Mouse (Mus musculus): ENCODE measurements around the gene Lyl1.

Gene Lyl1

GRCm38 (mm10) chr8:84703466-84704249 is 2.4 kb downstream of the Lyl1 start:
- peak; percentile 42 to 51 for DNase-seq

DNA sequence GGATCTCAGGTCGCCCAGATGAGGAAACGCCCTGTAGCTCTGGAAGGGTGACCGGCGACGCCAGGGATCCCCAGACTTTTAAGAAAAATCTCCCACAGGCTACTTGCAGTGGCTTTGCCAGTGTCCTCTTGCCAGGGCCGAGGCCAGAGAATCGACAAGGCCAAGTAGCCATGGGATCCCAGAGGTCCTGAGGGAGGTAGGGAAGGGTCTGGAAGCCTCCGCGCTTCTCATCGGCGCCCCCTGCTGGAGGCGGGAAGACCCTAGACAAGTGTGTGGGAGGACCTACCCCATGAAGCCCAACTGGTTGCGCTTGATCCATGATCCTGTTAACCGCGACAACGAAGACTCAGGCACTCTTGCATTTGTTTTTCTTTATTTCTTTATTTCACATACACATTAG is 3.1 kb downstream of the Lyl1 start:
- DNase-seq = peak; percentile 67 to 86

DNA sequence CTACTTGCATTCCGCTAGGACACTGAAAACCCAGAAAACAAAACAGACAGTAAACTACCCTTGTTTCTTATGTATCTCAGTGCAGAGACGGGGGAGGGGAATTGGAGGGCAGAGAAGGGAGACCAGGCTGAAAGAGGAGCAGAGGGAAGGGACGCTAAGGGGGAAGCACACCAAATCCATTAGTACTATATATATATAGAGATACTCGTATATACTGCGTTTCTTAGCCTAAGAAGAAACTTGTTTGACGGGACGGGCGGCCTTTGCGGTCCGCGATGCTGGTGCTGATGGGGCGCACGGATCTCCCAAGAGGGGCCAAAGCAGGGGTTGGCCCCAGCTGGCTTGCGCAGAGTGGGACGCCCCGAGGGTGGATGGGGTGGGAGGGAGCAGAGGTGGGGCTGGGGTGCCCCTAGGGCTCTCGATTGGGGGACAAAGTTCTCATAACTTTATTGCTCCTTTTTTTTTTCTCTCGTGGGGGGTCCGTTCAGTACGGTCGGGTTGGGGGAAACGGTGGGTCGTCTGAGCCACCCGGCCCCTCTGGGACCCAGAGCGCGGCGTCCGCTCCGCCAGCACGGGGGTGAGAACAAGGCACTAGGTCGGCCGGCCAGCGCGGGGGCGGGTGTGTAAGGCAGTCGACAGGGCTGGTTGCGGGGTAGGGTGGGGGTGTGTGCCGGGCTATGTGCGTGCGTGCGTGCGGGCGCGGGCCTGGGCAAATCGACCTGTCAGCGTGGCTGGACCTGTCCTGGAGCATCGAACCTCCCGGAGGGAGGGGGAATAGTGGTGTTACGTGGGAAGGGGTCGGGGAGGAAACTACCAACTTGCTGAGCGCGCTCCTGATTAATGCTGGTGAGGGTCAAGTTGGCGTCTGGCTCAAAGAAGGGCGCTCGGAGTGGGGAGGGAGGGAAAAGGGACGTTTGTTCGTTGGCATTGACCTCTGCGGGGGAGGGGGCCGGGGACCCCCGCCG is 3.9 kb downstream of the Lyl1 start:
- DNase-seq = peak; percentile 42 to 57

- DNase-seq = no peak
These were observed 4.7 kb downstream of the Lyl1 start for GRCm38 (mm10) chr8:84705960-84706359.

DNA sequence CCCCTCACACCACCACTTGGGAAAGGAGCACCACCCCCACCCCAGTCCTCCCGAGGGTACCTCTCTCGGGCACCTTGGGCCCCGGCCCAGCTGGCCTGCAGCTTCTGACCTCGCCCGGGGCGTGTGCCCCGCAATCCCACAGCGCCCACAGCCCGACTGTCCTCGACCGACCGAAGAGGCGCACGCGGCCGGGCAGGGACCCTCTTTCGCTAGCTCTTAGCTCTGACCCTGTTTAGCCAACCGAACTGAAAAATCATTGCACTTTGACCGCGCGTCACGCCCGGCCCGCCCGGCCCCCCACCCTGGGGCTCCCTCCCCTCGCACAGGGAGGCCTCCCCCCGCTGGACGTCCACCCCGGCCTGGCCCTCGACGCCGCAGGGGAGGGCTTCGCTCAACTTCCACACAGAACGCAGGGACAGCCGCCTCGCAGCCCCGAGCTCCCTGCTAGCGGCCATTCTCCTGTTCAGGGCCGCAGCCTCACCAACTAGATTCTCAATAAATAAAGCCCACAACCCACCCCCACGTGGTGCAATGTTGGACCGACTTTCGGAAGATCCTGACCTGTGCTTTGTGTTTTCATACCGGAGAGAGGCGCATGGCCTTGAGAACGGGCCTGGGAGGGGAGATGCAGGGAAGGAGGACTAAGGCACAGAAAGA is 5.5 kb downstream of the Lyl1 start:
- peak; percentile 30 to 35 for DNase-seq

DNA sequence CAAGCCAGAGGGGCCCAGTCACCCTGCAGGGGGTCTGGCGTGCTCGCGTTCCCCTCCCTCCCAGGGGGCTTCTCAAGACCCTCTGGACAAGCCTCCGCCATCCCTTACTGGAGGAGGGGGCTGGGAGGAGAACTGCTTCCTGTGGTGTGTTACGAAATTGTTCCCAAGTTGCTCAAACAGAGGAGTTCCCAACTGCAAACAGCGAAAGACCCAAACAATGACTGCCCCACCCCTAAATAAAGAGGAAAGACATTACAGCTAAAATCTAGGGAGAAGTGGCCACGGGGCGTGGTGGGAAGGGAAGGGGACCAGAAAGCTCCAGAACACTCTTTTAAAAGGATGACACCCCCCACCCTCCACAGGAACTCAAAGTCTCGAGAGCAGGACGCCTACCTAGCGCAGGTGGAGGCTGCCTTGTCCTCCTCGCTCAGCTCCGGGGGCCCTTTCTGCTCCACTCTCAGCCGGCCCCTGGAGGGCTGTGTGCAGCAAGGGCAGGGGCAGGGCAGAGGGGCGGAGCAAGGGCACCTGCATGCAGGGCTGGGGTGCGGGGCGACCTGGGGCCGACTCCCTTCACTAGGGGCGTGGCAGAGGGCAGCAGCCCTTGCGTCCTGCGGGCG is 6.1 kb downstream of the Lyl1 start:
- DNase-seq = peak; percentile 70

DNA sequence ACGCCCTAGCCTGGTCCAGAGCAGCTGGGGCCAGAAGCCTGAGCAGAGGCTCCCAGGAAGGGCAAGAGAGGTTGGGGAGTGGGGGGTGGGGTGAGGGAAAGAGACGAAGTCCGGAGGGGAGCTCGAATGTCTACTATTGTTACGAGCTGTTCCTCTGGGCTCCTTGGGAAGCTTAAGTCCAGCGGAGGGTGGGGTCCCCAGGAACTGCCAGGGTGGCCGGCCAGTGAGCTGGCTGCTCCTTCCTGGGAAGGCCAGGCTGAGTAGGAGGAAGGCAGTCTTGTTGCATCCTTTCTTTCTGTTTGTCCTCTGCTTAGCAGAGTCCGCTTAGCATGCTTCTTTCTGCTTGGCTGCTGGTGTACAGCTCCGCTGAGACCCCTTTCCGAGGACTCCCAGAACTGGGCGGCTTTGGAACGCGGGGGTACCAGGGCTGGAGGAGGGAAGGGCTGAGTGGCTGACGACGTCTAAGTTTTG is 6.8 kb downstream of the Lyl1 start:
- peak in 1 of 2 experiments; percentile 24 for DNase-seq

GRCm38 (mm10) chr8:84708774-84709475 is 7.7 kb downstream of the Lyl1 start:
- DNase-seq = peak; percentile 70 to 83

GRCm38 (mm10) chr8:84709931-84710330 is 8.7 kb downstream of the Lyl1 start:
- no peak for DNase-seq

DNA sequence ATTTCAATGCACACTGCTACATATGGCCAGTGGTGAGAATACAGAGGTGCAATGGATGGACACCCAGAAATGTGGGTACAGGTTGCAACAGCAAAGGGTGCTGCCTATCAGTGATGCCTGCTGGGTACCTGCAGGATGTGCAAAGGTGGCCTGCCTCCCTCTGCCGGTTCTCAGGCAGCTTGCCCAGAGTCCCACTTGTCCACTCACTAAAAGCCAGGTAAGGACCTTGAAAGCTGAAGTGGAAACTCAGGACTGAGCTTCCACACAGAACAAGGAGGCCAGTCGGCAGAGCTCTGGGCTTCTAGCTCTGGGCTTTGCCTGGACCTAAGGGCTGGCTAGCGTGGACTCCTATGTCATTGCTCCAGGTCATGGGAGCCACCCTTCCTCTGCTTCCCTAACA is 10.1 kb downstream of the Lyl1 start:
- DNase-seq = no peak

DNA sequence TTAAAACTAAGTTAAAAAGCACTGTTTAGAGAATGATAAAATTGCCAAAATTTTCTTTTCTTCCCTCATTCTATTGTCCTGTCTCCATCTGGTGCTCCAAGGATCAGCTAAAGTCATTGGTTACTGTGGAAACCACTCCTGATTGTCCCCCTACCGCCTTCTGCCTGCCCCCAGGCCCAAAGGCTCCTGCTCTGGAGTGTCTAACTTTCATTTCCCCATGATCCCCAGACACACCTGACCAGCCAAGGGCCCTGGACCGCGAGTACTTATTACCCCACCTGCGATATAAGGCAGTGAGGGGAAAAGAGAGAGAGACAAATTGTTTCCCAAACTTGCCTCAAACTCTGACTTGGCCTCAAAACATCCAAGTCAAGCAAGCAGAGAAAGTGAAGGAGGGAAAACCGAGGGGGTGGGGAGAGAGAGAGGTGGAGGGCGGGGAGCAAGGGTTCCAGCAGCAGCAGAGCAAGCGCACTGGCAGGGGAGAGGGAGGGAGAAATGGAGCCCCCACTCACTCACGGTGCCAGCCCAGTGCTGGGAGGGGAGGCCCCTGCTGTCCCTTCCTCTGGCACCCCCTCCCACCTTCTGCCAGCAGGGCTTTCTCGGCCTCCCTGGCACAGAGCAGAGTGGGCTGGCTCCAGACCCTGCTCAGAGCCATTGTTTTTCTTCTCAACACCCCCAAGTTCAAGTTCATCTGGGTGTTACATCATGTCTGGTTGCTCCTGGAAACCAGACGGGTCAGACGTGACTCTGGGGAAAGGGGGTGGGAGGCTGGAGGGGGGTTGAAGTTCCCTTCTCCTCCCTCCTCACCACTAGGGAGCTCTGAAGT is 10.9 kb downstream of the Lyl1 start:
- no peak for DNase-seq

DNA sequence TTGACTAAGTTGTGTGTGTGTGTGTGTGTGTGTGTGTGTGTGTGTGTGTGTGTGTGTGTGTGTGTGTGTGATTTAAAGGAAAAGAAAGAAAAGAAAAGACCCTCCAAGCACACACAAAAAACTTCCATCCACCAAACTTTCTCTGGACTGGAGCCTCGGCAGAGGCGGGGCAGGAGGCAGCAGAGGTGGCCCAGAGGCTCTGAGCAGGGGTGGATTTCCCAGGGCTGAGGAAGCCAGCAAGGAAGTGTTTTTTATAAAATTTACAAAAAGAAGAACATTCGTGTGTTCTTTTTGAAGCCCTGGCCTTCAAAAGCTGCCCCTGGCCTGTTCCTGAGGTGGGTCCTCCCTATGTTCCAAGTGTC is 11.5 kb downstream of the Lyl1 start:
- DNase-seq = no peak

DNA sequence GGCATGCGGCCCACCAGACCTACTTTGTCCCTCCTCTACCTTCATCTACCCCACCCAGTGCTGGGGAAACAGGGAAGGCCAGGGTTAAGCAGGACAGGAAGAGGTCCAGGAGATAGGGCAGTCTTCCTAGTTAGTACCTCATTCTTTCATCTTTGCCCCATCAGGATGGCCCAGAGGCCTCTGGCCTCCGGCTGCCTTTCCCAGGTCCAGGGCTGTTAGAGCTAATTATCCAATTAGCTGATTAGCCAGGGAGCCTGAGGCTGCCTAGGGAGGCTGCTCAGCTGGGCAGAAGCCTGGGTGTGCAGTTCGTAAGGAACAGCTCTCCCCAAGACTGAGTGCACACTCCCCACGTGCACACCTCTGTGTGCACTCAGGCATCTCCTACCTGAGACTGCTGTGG is 12.1 kb downstream of the Lyl1 start:
- no peak for DNase-seq

DNA sequence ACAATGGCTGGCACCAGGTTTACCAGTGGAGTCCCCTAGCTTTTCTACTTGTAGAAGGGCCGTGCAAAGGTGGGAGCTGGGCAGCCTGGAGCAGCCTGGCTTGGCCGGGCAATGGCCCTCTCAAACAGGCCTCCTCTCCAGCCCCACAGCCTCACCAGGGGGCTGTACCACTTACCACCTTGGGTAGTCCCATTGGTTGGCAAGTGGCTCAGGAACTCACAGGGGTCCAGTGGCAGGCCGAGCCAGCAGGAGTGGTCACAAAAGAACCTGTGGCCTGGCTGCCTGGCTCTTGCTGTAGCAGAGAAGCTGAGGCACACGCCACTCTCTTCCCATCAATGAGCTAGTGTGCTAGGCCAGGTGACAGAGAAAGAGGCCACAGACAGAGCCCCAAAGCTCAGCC is 12.9 kb downstream of the Lyl1 start:
- no peak for DNase-seq

GRCm38 (mm10) chr8:84715893-84716468 is 14.7 kb downstream of the Lyl1 start:
- DNase-seq = no peak

DNA sequence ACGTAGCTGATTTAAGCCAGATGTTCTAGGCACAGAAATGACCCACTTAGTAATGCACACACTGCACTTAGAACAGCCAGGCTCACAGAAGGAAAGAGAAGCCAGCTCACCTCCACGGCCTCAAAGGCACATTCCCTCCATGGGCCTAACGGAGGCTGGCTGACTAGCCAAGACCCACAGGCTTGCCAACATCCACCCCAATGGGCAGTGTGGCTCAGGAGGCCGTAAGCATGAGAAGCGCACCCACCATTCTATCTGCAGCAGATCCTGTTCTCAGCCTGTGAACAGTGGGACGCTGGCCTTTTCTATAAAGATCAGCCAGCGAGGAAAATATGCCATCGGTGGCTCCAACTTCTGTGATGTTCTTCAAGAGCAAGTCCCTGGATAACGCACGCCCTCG is 15.5 kb downstream of the Lyl1 start:
- no peak for DNase-seq

DNA sequence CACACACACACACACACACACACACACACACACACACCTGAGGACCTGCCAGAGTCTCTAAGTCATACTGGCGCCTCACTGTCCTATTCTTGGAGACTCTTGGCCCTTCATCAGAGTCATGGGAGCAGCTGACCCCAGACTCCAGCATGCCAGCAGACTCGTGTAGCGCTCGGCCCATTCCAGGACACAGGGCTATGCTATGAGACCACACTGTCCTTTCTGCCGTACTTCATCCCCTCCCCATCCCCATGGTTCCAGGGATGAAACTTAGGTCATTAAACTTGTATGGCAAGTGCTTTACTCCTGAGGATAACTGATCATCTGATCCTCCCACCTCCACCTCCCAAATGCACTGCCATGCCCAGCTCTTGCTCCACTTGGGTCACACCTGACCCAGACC is 17.2 kb downstream of the Lyl1 start:
- no peak for DNase-seq

DNA sequence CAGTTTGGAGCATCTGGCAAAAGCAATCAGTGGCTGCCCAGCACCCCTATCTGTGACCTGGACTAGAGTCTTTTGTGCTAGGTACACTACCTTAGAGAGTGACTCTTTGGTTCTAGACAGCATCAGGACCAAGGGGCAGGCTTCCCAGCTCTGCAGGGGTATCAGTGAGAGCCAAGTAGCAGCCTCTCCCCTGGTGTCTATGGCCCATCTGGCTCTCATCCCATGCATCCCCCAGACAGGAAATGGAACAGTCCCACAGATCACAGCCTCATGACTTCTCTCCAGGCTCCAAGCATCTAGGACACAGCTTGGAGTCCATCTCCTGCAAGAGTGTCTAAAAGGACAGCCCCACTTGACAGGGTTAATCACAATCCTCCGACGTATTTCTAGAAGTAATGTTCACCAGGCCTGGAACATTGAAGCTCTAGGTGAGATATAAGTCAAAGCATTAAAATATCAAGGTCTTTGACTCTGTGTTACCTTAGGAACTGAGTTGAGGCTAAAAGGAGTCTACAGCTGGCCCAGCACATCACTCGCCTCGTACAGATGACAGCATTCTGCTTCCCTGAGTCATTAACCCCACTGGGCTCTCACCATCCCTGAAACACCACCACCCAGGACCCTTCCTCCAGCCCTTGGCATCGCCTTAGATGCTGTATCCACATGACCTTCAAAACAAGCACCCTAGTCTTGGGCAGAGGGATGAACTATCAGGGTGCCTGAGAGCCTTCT is 17.9 kb downstream of the Lyl1 start:
- DNase-seq = no peak

- DNase-seq = no peak
These were observed 21.2 kb downstream of the Lyl1 start for GRCm38 (mm10) chr8:84722530-84722849.

- peak; percentile 52 to 53 for DNase-seq
These were observed 21.8 kb downstream of the Lyl1 start, which contains the start of gene G430095P16Rik for GRCm38 (mm10) chr8:84722850-84723570. Gene G430095P16Rik, plus strand, starts transcription at chr8:84723007.

Measured in spleen, adult 18-20 months (tissue).